16 mouse cellular contexts compared by ENCODE assay signal in the genomic region with DNA sequence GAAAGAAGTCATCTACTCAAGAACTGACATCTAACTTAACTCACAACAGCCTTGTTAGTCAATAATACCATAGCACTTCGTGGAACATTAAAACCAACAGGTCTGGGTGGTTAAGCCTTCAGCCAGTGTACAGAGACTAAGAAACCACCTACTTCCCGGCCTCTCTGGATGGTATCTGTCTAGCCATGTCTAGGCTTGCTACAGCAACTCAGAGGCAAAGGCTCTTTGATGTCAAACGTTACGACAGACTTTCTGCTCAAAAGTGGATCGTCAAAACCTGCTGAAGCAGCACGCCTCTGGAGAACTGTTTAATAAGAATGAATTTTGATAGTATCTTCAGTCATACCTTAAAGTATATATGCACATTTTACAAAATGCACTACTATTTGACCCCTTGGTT.
"Had no signal": no experiment of that assay in that cellular context is flagged by ENCODE, and none has a peak within 500 bp of the region (broad histone marks: within the 10 kb centered on the region; RNA-seq: fewer than 3 reads in every experiment).

No protein-coding gene starts in this region.

- ATAC-seq: midbrain, embryonic 13.5 days; midbrain, embryonic 15.5 days had no signal

- H3K4me1 ChIP-seq: midbrain, embryonic 10.5 days; midbrain, embryonic 13.5 days; midbrain, embryonic 15.5 days; neural tube, embryonic 12.5 days had no signal

- H3K9ac ChIP-seq: lung, embryonic 14.5 days; midbrain, embryonic 13.5 days; midbrain, embryonic 15.5 days; neural tube, embryonic 12.5 days had no signal

- H3K9me3 ChIP-seq: midbrain, embryonic 10.5 days; midbrain, embryonic 13.5 days; midbrain, embryonic 15.5 days; neural tube, embryonic 12.5 days had no signal

- H3K4me2 ChIP-seq: lung, embryonic 14.5 days; midbrain, embryonic 13.5 days; midbrain, embryonic 15.5 days; neural tube, embryonic 12.5 days had no signal

- H3K27me3 ChIP-seq: midbrain, embryonic 13.5 days; midbrain, embryonic 15.5 days; neural tube, embryonic 12.5 days had no signal

- DNase-seq: lung, adult 18-20 months; lung, embryonic 14.5 days; lung, postnatal 10 days; lung, postnatal 4 days; retina, postnatal 1 day; right cerebral cortex, adult 18-20 months; right cerebral cortex, postnatal 25 days; right cerebral cortex, postnatal 4 days; spleen, adult 18-20 months; thymus, adult 18-20 months; thymus, postnatal 14 days; thymus, postnatal 36 days had no signal

- H3K27ac ChIP-seq: midbrain, embryonic 10.5 days; midbrain, embryonic 13.5 days; midbrain, embryonic 15.5 days; neural tube, embryonic 12.5 days had no signal

- H3K36me3 ChIP-seq: midbrain, embryonic 10.5 days; midbrain, embryonic 13.5 days; midbrain, embryonic 15.5 days; neural tube, embryonic 12.5 days had no signal

- H3K4me3 ChIP-seq: midbrain, embryonic 10.5 days; midbrain, embryonic 13.5 days; midbrain, embryonic 15.5 days; neural tube, embryonic 12.5 days had no signal
